Mouse (Mus musculus) heart, embryonic 11.5 days (tissue): ENCODE data around the gene Gm20388. TPM values are rescaled to one million over a fixed set of nuclear protein-coding genes. Genes with fewer than 3 reads are reported as not detected.
A peak's percentile ranks its signal among the peaks of the same experiment; 100 is the strongest.

Experiments used
- ATAC-seq: fragments of 200-750 bp; cut with Nextera tagmentation; replicated peaks from 2 replicates; pipeline ENCODE4 v1.8.0; 2017; ENCODE audit warnings: moderate library complexity; ENCODE audit not compliant: insufficient number of reproducible peaks, low FRiP score, low TSS enrichment
- H3K27ac ChIP-seq: fragments of 300-500 bp; sonication (generic); 2 replicates; pipeline ENCODE4 v1.5.1; 2014; ENCODE audit warnings: mild to moderate bottlenecking, low read depth, low read length
- H3K27me3 ChIP-seq: fragments of 300-500 bp; sonication (generic); 2 replicates; pipeline ENCODE4 v1.6.1; 2014; ENCODE audit warnings: mild to moderate bottlenecking, low read length, mixed read lengths; ENCODE audit not compliant: control insufficient read depth, insufficient read depth
- H3K36me3 ChIP-seq: fragments of 300-500 bp; sonication (generic); 2 replicates; pipeline ENCODE4 v1.6.1; 2014; ENCODE audit warnings: mild to moderate bottlenecking, low read length, moderate library complexity, mixed read lengths; ENCODE audit not compliant: control insufficient read depth, insufficient read depth
- H3K4me1 ChIP-seq: fragments of 300-500 bp; sonication (generic); 2 replicates; pipeline ENCODE4 v1.6.1; 2014; ENCODE audit warnings: low read length; ENCODE audit not compliant: control insufficient read depth, insufficient read depth
- H3K4me2 ChIP-seq: fragments of 300-500 bp; sonication (generic); 2 replicates; pipeline ENCODE4 v1.6.1; 2014; ENCODE audit warnings: mild to moderate bottlenecking, moderate library complexity
- H3K4me3 ChIP-seq: fragments of 300-500 bp; sonication (generic); 2 replicates; pipeline ENCODE4 v1.5.1; 2014; ENCODE audit warnings: low read depth, low read length
- H3K9ac ChIP-seq: fragments of 300-500 bp; sonication (generic); 2 replicates; pipeline ENCODE4 v1.6.1; 2014; ENCODE audit warnings: mild to moderate bottlenecking, low read depth, low read length, moderate library complexity
- H3K9me3 ChIP-seq: fragments of 300-500 bp; sonication (generic); replicated peaks from 2 replicates; pipeline ENCODE4 v1.6.1; 2016; ENCODE audit warnings: low read length; ENCODE audit not compliant: control insufficient read depth
- WGBS: fragments of 180-500 bp; shearing (Covaris S2); extraction: QIAGEN DNeasy Blood & Tissue Kit; methylation state at CpG from one replicate; pipeline ENCODE4 v1.1.7; 2014; ENCODE audit not compliant: insufficient replicate concordance; 5-methylcytosine and 5-hydroxymethylcytosine counted together
- polyA plus RNA-seq: library from polyadenylated mRNA; unstranded; fragments of >200 nt; fragmentation: Nextera tagmentation; extraction: Ambion mirVana; gene quantifications from 2 replicates; pipeline ENCODE4 v1.2.1, GENCODE M21; 2014

The Gm20388 gene
- polyA plus RNA-seq, 1 experiment from 2014 or later, result 6.4 TPM

GRCm38 (mm10) chr8:122500856-122501255, 2590.2 kb downstream of the Gm20388 start:
- 36% methylated on average over 10 of the region's 10 CpGs for WGBS
- Histone ChIP-seq H3K4me1 (no peaks in the 10 kb centered on the region), H3K4me3 (no peak overlapping the region), H3K27ac (no peak overlapping the region), H3K9ac (no peak overlapping the region), H3K27me3 (no peaks in the 10 kb centered on the region), H3K9me3 (no peaks in the 10 kb centered on the region), H3K4me2 (no peak overlapping the region), H3K36me3 (peaks cover 26% of the 10 kb centered on the region)
- no peak for ATAC-seq

DNA sequence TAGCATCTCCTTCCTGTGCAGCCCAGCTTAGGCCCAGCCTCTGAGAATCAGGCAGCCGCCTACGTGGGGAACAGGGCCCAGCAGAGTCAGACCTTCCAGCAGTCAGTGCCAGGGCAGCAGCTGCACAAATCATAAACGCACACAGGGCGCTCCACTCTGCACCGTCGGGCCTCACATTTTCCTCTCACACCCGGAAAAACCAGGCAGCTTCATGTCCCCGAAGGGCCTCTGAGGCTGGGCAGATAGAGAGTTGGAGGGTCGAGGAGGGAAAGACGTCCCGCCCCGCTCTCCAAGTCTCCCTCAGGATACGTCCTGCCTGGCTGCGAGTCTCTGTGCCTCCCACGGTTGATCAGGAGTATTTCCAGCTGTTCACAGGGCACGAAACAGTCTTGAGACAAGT, 2600.9 kb downstream of the Gm20388 start:
- Histone ChIP-seq H3K4me1 (peaks cover 27% of the 10 kb centered on the region), H3K27ac (peak overlapping the region; percentile 68), H3K9ac (peak overlapping the region; percentile 49; the same call in 1 of the 2 replicates), H3K27me3 (no peaks in the 10 kb centered on the region), H3K9me3 (no peaks in the 10 kb centered on the region), H3K36me3 (peaks cover 3% of the 10 kb centered on the region; the same call in 1 of the 2 replicates), H3K4me2 (no peak overlapping the region), H3K4me3 (no peak overlapping the region)
- 58% methylated on average over 16 of the region's 16 CpGs for WGBS
- no peak for ATAC-seq

- no peak overlapping the region for H3K4me2 ChIP-seq
- H3K4me1 ChIP-seq, result peaks cover 35% of the 10 kb centered on the region
- peak overlapping the region; percentile 68 for H3K27ac ChIP-seq
- 67% methylated on average over 7 of the region's 7 CpGs for WGBS
- H3K4me3 ChIP-seq, result no peak overlapping the region
- H3K9me3 ChIP-seq, result no peaks in the 10 kb centered on the region
- no peak overlapping the region for H3K9ac ChIP-seq
- no peak for ATAC-seq
- H3K36me3 ChIP-seq, result peaks cover 3% of the 10 kb centered on the region; the same call in 1 of the 2 replicates
- H3K27me3 ChIP-seq, result no peaks in the 10 kb centered on the region
These were observed 2601.8 kb downstream of the Gm20388 start for GRCm38 (mm10) chr8:122512392-122512791.

GRCm38 (mm10) chr8:122515699-122516098, 2605.1 kb downstream of the Gm20388 start:
- ATAC-seq, result no peak
- H3K9me3 ChIP-seq, result no peaks in the 10 kb centered on the region
- no peak overlapping the region for H3K4me2 ChIP-seq
- WGBS, result 88% methylated on average over 14 of the region's 14 CpGs
- no peak overlapping the region for H3K9ac ChIP-seq
- peaks cover 3% of the 10 kb centered on the region; the same call in 1 of the 2 replicates for H3K36me3 ChIP-seq
- peaks cover 63% of the 10 kb centered on the region for H3K4me1 ChIP-seq
- H3K27me3 ChIP-seq, result no peaks in the 10 kb centered on the region
- no peak overlapping the region for H3K4me3 ChIP-seq
- H3K27ac ChIP-seq, result peak overlapping the region; percentile 3; the same call in 1 of the 2 replicates

GRCm38 (mm10) chr8:122517541-122518190, 2607.0 kb downstream of the Gm20388 start:
- Histone ChIP-seq H3K4me1 (peaks cover 54% of the 10 kb centered on the region), H3K27me3 (no peaks in the 10 kb centered on the region), H3K9me3 (no peaks in the 10 kb centered on the region), H3K9ac (peak overlapping the region; percentile 63), H3K4me2 (peak overlapping the region; percentile 24), H3K4me3 (no peak overlapping the region), H3K27ac (peak overlapping the region; percentile 95), H3K36me3 (peaks cover 5% of the 10 kb centered on the region; the same call in 1 of the 2 replicates)
- peak; percentile 55 for ATAC-seq
- 28% methylated on average over 6 of the region's 6 CpGs for WGBS

DNA sequence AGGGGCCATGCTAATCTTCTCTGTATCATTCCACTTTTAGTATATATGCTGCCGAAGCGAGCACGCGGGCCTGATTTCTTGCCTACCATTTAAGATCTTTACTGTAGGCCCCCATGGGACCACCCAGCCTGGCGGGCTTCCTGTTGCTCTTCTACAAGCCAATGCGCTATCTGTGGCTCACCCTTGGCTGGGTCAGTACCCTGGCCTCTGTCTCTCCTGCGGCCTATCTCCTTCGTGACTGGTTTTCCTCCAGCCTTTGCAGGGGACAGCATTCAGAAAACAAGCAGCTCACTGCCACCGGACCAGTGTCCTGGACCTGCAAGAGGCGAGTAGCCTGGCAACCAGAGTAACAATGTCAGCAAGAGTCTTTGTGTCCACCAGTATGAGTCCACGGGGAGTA, 2610.0 kb downstream of the Gm20388 start:
- 0 out of 2 replicates have a peak, but pooled peaks cover 3% of the 10 kb centered on the region for H3K36me3 ChIP-seq
- ATAC-seq, result no peak
- no peak overlapping the region for H3K4me2 ChIP-seq
- peak overlapping the region; percentile 37 for H3K27ac ChIP-seq
- no peaks in the 10 kb centered on the region for H3K9me3 ChIP-seq
- H3K4me3 ChIP-seq, result no peak overlapping the region
- no peak overlapping the region for H3K9ac ChIP-seq
- H3K27me3 ChIP-seq, result no peaks in the 10 kb centered on the region
- peaks cover 77% of the 10 kb centered on the region for H3K4me1 ChIP-seq
- 44% methylated on average over 11 of the region's 11 CpGs for WGBS

- H3K9ac ChIP-seq, result peak overlapping the region; percentile 67
- H3K9me3 ChIP-seq, result no peaks in the 10 kb centered on the region
- peaks cover 87% of the 10 kb centered on the region for H3K4me1 ChIP-seq
- peak overlapping the region; percentile 63 for H3K27ac ChIP-seq
- peak overlapping the region; percentile 21 for H3K4me3 ChIP-seq
- whole genome bisulfite sequencing, result 38% methylated on average over 14 of the region's 14 CpGs
- H3K36me3 ChIP-seq, result 0 out of 2 replicates have a peak, but pooled peaks cover 3% of the 10 kb centered on the region
- no peak for ATAC-seq
- no peaks in the 10 kb centered on the region for H3K27me3 ChIP-seq
- H3K4me2 ChIP-seq, result peak overlapping the region; percentile 55
These were observed 2612.4 kb downstream of the Gm20388 start for GRCm38 (mm10) chr8:122522796-122523651.

- H3K36me3 ChIP-seq, result 0 out of 2 replicates have a peak, but pooled peaks cover 3% of the 10 kb centered on the region
- H3K4me2 ChIP-seq, result peak overlapping the region; percentile 55
- no peaks in the 10 kb centered on the region for H3K27me3 ChIP-seq
- H3K4me3 ChIP-seq, result peak overlapping the region; percentile 21; the same call in 1 of the 2 replicates
- no peaks in the 10 kb centered on the region for H3K9me3 ChIP-seq
- no peak for ATAC-seq
- H3K9ac ChIP-seq, result peak overlapping the region; percentile 67
- WGBS, result 19% methylated on average over 23 of the region's 23 CpGs
- H3K4me1 ChIP-seq, result peaks cover 80% of the 10 kb centered on the region
- peak overlapping the region; percentile 63 for H3K27ac ChIP-seq
These were observed 2613.2 kb downstream of the Gm20388 start for GRCm38 (mm10) chr8:122523652-122524360.
